Mouse (Mus musculus) olfactory bulb, adult 2 months (tissue): ENCODE measurements around the gene Tfap2c. TPM values are rescaled to one million over a fixed set of nuclear protein-coding genes. Genes with fewer than 3 reads are reported as not detected.

Source experiments
- H3K27ac ChIP-seq: fragments of 200-500 bp; 2 replicates; pipeline ENCODE4 v1.5.1; 2012; ENCODE audit warnings: low read depth, low read length; ENCODE audit not compliant: insufficient read depth
- H3K4me1 ChIP-seq: fragments of 200-500 bp; 2 replicates; pipeline ENCODE4 v1.6.1; 2012; ENCODE audit warnings: low read length; ENCODE audit not compliant: control insufficient read depth, insufficient read depth
- H3K4me3 ChIP-seq: fragments of 200-500 bp; 2 replicates; pipeline ENCODE4 v1.5.1; 2012; ENCODE audit warnings: mild to moderate bottlenecking, low read depth, low read length, moderate library complexity; ENCODE audit not compliant: insufficient read depth
- CTCF ChIP-seq: fragments of 200-500 bp; IDR thresholded peaks from 2 replicates; pipeline ENCODE4 v1.5.1; 2012; ENCODE audit warnings: low read depth, mild to moderate bottlenecking, low read length, moderate library complexity; ENCODE audit not compliant: insufficient read depth
- POLR2A ChIP-seq: fragments of 200-500 bp; IDR thresholded peaks from 2 replicates; pipeline ENCODE4 v1.6.1; 2012; ENCODE audit warnings: mild to moderate bottlenecking, low read depth, low read length, moderate library complexity; ENCODE audit not compliant: insufficient read depth
- WGBS: fragments of 180-500 bp; shearing (Covaris S2); methylation state at CpG from one replicate; pipeline ENCODE4 v1.1.7; 2018; 5-methylcytosine and 5-hydroxymethylcytosine counted together
- polyA plus RNA-seq: library from polyadenylated mRNA; stranded (reverse); fragments of >200 nt; gene quantifications from 2 replicates; pipeline ENCODE4 v1.2.4, GENCODE M21; 2012; ENCODE audit warnings: low replicate concordance; ENCODE audit not compliant: missing spikeins, insufficient read depth, insufficient read length

Tfap2c gene
- polyA plus RNA-seq, result not detected in 2 replicates

DNA sequence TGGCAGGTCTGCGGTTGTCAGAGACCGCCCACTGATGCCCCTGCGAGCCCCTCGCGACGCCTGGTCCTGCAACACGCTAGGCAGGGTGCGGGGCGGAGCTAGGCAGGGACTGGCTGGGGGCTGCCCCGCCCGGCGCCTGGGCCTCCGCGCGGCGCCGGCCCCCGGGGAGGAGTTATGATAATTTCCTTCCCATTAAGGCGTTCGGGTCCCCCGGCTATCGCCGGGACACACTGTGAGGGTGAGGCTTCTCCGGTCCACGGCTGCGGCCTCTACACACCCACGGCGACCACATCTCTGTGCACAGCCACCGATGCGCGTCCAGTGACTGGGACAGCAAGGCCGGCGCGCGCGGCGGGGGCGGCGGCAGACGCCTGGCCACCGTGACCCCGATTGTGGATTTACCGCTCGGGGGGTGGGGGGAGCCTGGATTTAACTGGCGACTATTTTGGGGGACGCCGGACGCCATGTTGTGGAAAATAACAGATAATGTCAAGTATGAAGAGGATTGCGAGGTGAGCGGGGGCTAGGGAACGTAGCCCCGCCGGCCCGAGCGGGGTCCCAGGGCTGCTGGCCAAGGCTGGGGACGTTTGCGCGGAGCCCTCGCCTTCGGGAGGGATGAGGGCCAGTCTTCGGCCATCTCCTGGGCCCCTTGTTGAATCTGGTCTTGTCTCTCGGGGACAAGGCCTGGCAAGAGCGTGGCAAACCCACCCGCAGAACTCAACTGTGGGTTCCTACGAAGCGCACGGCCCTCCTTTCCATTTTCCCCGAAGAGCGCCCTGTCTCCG is at the start of gene Tfap2c:
Gene Tfap2c (plus strand): TSS at position 223 of the 785 bp plus-strand sequence.
- no peak for TF ChIP-seq CTCF
- TF ChIP-seq POLR2A, result no peak
- Histone ChIP-seq H3K27ac (no peak within 1 kb of the TSS), H3K4me1 (0 out of 2 replicates have a peak, but pooled peaks cover 2% of the 10 kb centered on the region), H3K4me3 (no peak within 1 kb of the TSS)
- WGBS, result 3% methylated on average over 70 of the region's 70 CpGs

DNA sequence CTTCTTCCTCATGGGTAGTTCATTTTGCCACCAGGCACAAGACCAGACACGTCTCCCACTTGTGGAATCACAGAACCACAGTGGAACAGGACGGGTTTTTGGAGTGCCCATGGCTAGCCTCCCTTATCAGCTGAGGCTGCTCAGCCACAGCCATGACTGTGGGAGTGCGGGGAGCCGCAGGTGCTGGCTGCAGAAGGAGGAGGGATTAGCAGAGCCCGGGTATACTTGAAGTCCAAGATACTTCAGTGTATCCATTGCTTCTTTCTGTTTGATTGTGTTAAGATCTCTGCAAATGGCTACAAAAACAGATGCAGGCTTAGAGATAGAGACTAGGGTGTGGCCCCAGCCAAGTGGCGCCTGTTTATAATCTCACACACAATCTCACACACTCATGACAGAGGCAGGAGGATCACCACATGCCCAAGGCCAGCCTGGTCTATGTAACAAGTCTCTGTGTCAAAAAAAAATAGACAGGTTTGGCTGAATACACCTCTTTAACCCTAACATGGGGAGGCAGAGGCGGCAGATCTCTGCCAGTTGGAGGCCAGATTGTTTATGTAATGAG is 48.6 kb upstream of the Tfap2c start:
- Histone ChIP-seq H3K27ac (no peak overlapping the region), H3K4me1 (no peaks in the 10 kb centered on the region), H3K4me3 (no peak overlapping the region)
- WGBS, result 70% methylated on average over 7 of the region's 7 CpGs
- TF ChIP-seq CTCF (no peak), POLR2A (no peak)

DNA sequence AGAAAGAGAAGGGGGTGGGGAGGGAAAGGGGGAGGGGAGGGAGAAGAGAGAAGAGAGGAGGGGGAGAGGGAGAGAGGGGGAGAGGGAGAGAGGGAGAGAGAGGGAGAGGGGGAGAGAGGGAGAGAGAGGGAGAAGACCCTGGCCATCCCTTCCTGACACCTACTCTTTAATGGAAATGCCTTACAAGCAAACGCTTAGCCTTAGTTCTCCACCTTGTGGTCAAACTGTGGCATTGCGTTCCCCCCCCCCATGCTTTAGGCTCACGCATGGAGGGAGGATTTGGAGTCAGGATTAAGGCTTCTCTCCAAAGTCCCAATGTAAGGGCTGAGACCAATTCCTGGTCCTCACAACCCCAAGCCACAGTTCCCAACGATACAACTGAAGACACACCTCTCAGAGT is 48.1 kb upstream of the Tfap2c start:
- Histone ChIP-seq H3K4me3 (no peak overlapping the region), H3K27ac (no peak overlapping the region), H3K4me1 (no peaks in the 10 kb centered on the region)
- TF ChIP-seq POLR2A (no peak), CTCF (peak; percentile 34; the same call in 1 of the 2 replicates)
- 8% methylated on average over 4 of the region's 4 CpGs for WGBS

DNA sequence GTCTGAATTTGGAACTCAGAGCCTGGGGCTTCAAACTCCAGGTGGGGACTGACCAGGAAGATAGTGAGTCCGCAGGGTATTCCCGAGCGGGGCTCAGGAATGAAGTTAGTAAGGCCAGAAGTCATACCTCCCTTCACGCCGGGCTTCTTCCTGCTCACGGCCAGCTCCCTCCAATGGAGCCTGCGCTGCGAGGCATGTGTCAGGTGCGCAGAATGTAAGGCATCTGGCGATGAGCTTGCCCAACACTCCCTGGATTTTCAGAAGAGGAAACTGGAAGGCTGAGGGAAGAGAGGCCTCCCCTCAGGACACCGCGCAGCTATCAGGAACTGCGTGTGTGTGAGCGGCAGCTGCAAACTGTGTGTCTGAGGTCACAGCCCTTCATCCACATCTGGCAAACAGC is 47.2 kb upstream of the Tfap2c start:
- no peaks in the 10 kb centered on the region for H3K4me1 ChIP-seq
- 86% methylated on average over 14 of the region's 14 CpGs for WGBS
- H3K27ac ChIP-seq, result no peak overlapping the region
- TF ChIP-seq POLR2A (no peak), CTCF (no peak)
- no peak overlapping the region for H3K4me3 ChIP-seq

DNA sequence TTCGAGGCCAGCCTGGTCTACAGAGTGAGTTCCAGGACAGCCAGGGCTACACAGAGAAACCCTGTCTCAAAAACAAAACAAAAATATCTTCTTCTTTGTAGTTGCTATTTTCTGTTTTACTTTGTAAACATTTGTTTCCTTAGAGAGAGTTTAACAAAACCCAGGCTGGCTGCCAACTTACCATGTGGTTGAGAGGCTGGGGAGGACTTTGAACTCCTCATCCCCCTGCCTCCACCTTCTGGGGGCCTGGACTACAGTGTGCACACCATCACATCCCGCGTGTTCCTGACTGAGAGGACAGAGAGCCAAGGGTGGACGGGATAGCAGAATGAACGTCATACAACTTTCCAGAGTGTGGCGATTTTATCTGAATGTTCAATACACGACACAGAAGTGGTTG is 43.3 kb upstream of the Tfap2c start:
- no peak overlapping the region for H3K27ac ChIP-seq
- TF ChIP-seq CTCF (no peak), POLR2A (no peak)
- no peaks in the 10 kb centered on the region for H3K4me1 ChIP-seq
- no peak overlapping the region for H3K4me3 ChIP-seq
- WGBS, result 89% methylated on average over 7 of the region's 7 CpGs

DNA sequence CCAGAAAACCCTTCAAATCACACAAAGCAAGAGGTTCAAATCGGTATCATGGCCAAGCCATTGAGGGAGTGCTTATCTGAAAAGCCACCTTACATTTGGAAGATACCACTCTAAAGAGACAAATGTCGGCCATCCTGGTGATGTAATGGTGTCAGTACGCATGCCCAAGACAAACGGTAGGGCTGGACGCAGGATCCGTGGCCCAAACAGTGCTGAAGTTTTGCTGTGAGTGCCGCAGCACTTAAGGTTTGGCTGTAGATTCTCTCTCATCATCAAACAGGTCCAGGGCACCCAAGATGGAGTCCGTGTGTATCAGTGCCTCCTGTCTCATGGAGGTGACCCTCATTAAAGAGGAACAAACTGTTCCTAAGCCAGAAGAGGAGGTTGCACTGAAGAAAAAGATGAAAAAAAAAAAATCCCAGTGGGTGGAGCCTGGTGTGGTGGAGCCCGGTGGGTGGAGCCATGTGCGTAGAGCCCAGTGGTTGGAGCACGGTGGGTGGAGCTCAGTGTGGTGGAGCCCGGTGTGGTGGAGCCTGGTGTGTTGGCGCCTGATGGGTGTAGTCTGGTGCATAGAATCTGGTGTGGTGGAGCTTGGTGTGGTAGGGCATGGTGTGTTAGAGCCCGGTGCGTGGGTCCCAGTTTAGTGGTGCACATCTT is 39.2 kb upstream of the Tfap2c start:
- Histone ChIP-seq H3K27ac (no peak overlapping the region), H3K4me3 (no peak overlapping the region), H3K4me1 (no peaks in the 10 kb centered on the region)
- no peak for TF ChIP-seq CTCF
- no peak for TF ChIP-seq POLR2A
- 91% methylated on average over 15 of the region's 15 CpGs for WGBS

DNA sequence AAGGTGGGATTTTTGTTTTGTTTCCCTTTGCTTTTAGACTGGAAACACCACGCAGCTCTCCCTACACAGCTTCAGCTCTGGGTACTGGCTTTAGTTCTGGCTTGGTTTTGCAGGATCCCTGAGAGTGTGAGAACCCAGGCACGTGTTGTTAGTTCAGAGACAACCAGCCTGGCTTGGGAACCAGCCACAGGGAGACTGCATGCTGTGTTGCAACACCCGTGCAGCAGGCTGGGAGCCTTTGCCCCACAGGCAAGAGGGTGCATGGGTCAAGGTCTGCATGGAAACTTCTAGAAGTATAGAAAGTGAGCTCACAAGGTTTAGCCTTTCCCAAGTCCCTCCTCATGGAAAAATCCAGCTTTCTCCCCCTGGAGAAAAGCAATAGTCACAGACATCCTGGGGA is 38.5 kb upstream of the Tfap2c start:
- no peaks in the 10 kb centered on the region for H3K4me1 ChIP-seq
- no peak overlapping the region for H3K4me3 ChIP-seq
- WGBS, result 73% methylated on average over 3 of the region's 3 CpGs

DNA sequence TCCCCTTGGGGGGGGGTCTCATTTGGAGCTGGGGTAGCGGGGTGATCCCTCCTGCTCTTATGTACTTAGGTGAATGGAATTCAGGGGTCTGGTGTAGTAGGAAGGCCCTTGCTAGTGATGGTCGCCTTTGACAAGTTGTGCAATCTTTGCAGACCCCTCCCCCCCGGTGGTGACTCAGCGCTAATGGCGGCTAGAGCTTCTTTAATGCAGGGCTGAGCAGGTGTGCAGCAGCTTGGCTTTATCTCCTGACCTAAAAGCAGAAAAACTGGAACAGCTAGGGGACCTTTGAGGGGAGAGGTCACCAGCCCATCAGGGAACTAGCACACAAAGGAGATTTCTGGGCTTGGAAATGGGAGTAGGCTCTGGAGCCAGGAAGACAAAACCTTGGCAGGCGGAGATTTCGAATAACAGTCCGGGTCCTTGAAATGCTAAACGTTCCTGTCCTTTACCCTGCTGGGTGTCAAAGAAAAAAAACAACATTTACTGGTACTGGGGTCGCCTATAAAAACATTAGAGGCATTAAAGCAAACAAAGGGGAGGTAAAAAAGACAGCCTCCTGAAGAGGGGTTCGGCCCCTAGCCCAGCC is 32.9 kb upstream of the Tfap2c start:
- H3K27ac ChIP-seq, result no peak overlapping the region
- TF ChIP-seq CTCF (no peak), POLR2A (no peak)
- H3K4me1 ChIP-seq, result no peaks in the 10 kb centered on the region
- H3K4me3 ChIP-seq, result no peak overlapping the region
- 37% methylated on average over 11 of the region's 11 CpGs for WGBS

More for the DNA sequence above, 38.5 kb upstream of the Tfap2c start:
- TF ChIP-seq POLR2A (no peak), CTCF (no peak)
- no peak overlapping the region for H3K27ac ChIP-seq
